8 mouse cellular contexts compared by ENCODE assay signal in genomic region chr9:67830411-67831358, GRCm38 (mm10). TPM values are rescaled to one million over a fixed set of nuclear protein-coding genes. Genes with fewer than 3 reads are reported as not detected.
A peak's percentile ranks its signal among the peaks of the same experiment; 100 is the strongest.
DNase-seq lines count a peak whose midpoint lies in the region; ATAC-seq and TF ChIP-seq lines count a peak whose summit lies in the region.
"Had no signal": no experiment of that assay in that cellular context is flagged by ENCODE, and none has a peak within 500 bp of the region (broad histone marks: within the 10 kb centered on the region; RNA-seq: fewer than 3 reads in every experiment).

No protein-coding gene starts in this region.

- 0 out of 2 replicates have a peak, but pooled peaks cover 4% of the 10 kb centered on the region for H3K9me3 ChIP-seq in stomach, embryonic 14.5 days (ENCODE audit: control insufficient read depth, low read depth, low read length)

- ATAC-seq in megakaryocyte progenitor cell, adult 5-6 weeks (replicated peaks; ENCODE audit: poor library complexity) = peak; percentile 56
- peak; percentile 84 for ATAC-seq in stomach, embryonic 14.5 days (ENCODE audit: insufficient number of reproducible peaks, insufficient read depth, low FRiP score, low read depth)

- H3K4me1 ChIP-seq in stomach, embryonic 14.5 days (ENCODE audit: control insufficient read depth, insufficient read depth, low read length) = peaks cover 7% of the 10 kb centered on the region; the same call in 1 of the 2 replicates

- no peaks in the 10 kb centered on the region for H3K36me3 ChIP-seq in stomach, embryonic 14.5 days (ENCODE audit: control insufficient read depth, insufficient read depth, low read length)

- peak overlapping the region; percentile 88 for H3K4me2 ChIP-seq in stomach, embryonic 14.5 days (replicated peaks; ENCODE audit: low read depth, low read length)

- peak overlapping the region; percentile 28; the same call in 1 of the 2 replicates for H3K9ac ChIP-seq in stomach, embryonic 14.5 days (replicated peaks; ENCODE audit: low read depth, low read length)

- peak; percentile 15 for DNase-seq in NIH3T3 (ENCODE audit: low read depth)
- DNase-seq in brain, adult 2 months (ENCODE audit: low read depth, low spot score) = peak; percentile 65
- peak; percentile 39 for DNase-seq in fat pad, adult 2 months (ENCODE audit: extremely low read depth, low read depth, low spot score)
- peak; percentile 63 to 67 for DNase-seq in heart, postnatal 10 days
- peak; percentile 26 to 55 for DNase-seq in left cerebral cortex, adult 2 months (ENCODE audit: extremely low spot score in 1 of 2, low spot score in 2 of 2)

- no peak for TF ChIP-seq CTCF in left cerebral cortex, adult 2 months (IDR thresholded peaks at IDR 0.05)

- intact Hi-C loops in heart, postnatal 10 days (cut with DNase I) = no loop called here
- intact Hi-C loops in left cerebral cortex, adult 2 months (cut with DNase I) = no loop called here

- peak overlapping the region; percentile 50 for H3K4me3 ChIP-seq in left cerebral cortex, adult 2 months
- peak overlapping the region; percentile 55 for H3K4me3 ChIP-seq in stomach, embryonic 14.5 days (ENCODE audit: low read depth, low read length)

- H3K27me3 ChIP-seq in stomach, embryonic 14.5 days (ENCODE audit: control insufficient read depth, insufficient read depth, low read length) = 0 out of 2 replicates have a peak, but pooled peaks cover 2% of the 10 kb centered on the region

- WGBS in stomach, embryonic 14.5 days = 2% methylated on average over 71 of the region's 84 CpGs

- H3K27ac ChIP-seq in left cerebral cortex, adult 2 months = no peak overlapping the region
- H3K27ac ChIP-seq in stomach, embryonic 14.5 days (ENCODE audit: low read length) = no peak overlapping the region

RNA-seq across cellular contexts. Expression of gene C2cd4a, which starts 1.4 kb away (rescaled TPM):
- total RNA-seq in heart, postnatal 10 days (2021) = not detected
- total RNA-seq in left cerebral cortex, adult 2 months (2021) = under 1 TPM in 1 of 2 experiments, not detected in 1; 0.26 TPM
- not detected in 2 replicates for total RNA-seq in megakaryocyte progenitor cell, adult 5-6 weeks (2015)
- total RNA-seq in megakaryocyte progenitor cell, adult 5-6 weeks (2017) = not detected in 2 replicates
- 1.4 and 1.9 TPM in 2 replicates for polyA plus RNA-seq in stomach, embryonic 14.5 days (2014; fragmentation: Nextera tagmentation; extraction: Ambion mirVana)
- total RNA-seq: heart, postnatal 36 days had no signal

RNA-seq across cellular contexts. Expression of gene Vps13c, which starts 9.5 kb away (rescaled TPM):
- 10 to 100 TPM; 33.1 to 41.8 TPM for total RNA-seq in heart, postnatal 10 days (2021)
- total RNA-seq in left cerebral cortex, adult 2 months (2021) = 10 to 100 TPM; 82.2 to 83.8 TPM
- 43.9 and 46.1 TPM in 2 replicates for total RNA-seq in megakaryocyte progenitor cell, adult 5-6 weeks (2015)
- total RNA-seq in megakaryocyte progenitor cell, adult 5-6 weeks (2017) = 44.8 and 54.9 TPM in 2 replicates
- polyA plus RNA-seq in stomach, embryonic 14.5 days (2014; fragmentation: Nextera tagmentation; extraction: Ambion mirVana) = 11.4 and 12.5 TPM in 2 replicates

Comparison
In these comparisons a context has a peak if more than half of its experiments do, and no peak if none do; other contexts are left out.
1. DNase-seq: peak in every context shown above with its lines; median percentile 65 in brain, adult 2 months; 65 in heart, postnatal 10 days; 40 in left cerebral cortex, adult 2 months; 39 in fat pad, adult 2 months; 15 in NIH3T3.